Mouse (Mus musculus): ENCODE measurements at regions not wholly inside any gene's neighbourhood (a gene's known extent, or its start where the extent isn't known, plus 50 kb on each side); places are given as distances from the start of the nearest gene placed in this dataset.

- no peak for DNase-seq (ENCODE audit: extremely low spot score, low spot score)
Measured at GRCm38 (mm10) chr4:26637859-26638258, 291.2 kb upstream of the Manea start.

- no peak for DNase-seq (ENCODE audit: extremely low spot score, low spot score)
Measured at GRCm38 (mm10) chr4:26630553-26631206, 284.0 kb upstream of the Manea start.

GRCm38 (mm10) chr4:26629710-26630109 lies 283.0 kb upstream of the Manea start:
- DNase-seq (ENCODE audit: extremely low spot score, low spot score): no peak

GRCm38 (mm10) chr4:26627744-26628143 lies 281.1 kb upstream of the Manea start:
- DNase-seq (ENCODE audit: extremely low spot score, low spot score): no peak

- DNase-seq (ENCODE audit: extremely low spot score, low spot score): no peak
Measured at GRCm38 (mm10) chr4:26589081-26589869, 242.6 kb upstream of the Manea start.

GRCm38 (mm10) chr4:26555690-26556089 lies 209.0 kb upstream of the Manea start:
- no peak for DNase-seq (ENCODE audit: extremely low spot score, low spot score)

GRCm38 (mm10) chr4:26543833-26544232 lies 197.1 kb upstream of the Manea start:
- DNase-seq (ENCODE audit: extremely low spot score, low spot score): no peak

- DNase-seq (ENCODE audit: extremely low spot score, low spot score): no peak
Measured at GRCm38 (mm10) chr4:26542511-26542910, 195.8 kb upstream of the Manea start.

- DNase-seq (ENCODE audit: extremely low spot score, low spot score): no peak
Measured at GRCm38 (mm10) chr4:26508004-26508403, 161.3 kb upstream of the Manea start.

- no peak for DNase-seq (ENCODE audit: extremely low spot score, low spot score)
Measured at GRCm38 (mm10) chr4:26494262-26494661, 147.6 kb upstream of the Manea start.

- no peak for DNase-seq (ENCODE audit: extremely low spot score, low spot score)
Measured at GRCm38 (mm10) chr4:26474913-26475312, 128.2 kb upstream of the Manea start.

GRCm38 (mm10) chr4:26441533-26441932 lies 94.8 kb upstream of the Manea start:
- DNase-seq (ENCODE audit: extremely low spot score, low spot score): no peak

GRCm38 (mm10) chr4:26422084-26422483 lies 75.4 kb upstream of the Manea start:
- no peak for DNase-seq (ENCODE audit: extremely low spot score, low spot score)

GRCm38 (mm10) chr4:26404266-26404665 lies 57.6 kb upstream of the Manea start:
- DNase-seq (ENCODE audit: extremely low spot score, low spot score): no peak

GRCm38 (mm10) chr4:26402213-26402612 lies 55.5 kb upstream of the Manea start:
- DNase-seq (ENCODE audit: extremely low spot score, low spot score): peak; percentile 22
